Mouse (Mus musculus) liver, embryonic 14.5 days (tissue): ENCODE measurements around the gene Cyb5r3.

Experiments used
- CTCF ChIP-seq: IDR thresholded peaks from 2 replicates; pipeline ENCODE4 v1.5.1; 2016; ENCODE audit warnings: antibody characterized with exemption, low read depth, control low read depth
- EP300 ChIP-seq: IDR thresholded peaks from 2 replicates; pipeline ENCODE4 v1.6.1; 2016; ENCODE audit warnings: antibody characterized with exemption, low read depth

- TF ChIP-seq CTCF (no peak), EP300 (no peak)
These were observed 4.8 kb downstream of the Cyb5r3 start for GRCm38 (mm10) chr15:83167550-83168065.
